Mouse (Mus musculus): ENCODE measurements around the gene Mmel1.

DNA sequence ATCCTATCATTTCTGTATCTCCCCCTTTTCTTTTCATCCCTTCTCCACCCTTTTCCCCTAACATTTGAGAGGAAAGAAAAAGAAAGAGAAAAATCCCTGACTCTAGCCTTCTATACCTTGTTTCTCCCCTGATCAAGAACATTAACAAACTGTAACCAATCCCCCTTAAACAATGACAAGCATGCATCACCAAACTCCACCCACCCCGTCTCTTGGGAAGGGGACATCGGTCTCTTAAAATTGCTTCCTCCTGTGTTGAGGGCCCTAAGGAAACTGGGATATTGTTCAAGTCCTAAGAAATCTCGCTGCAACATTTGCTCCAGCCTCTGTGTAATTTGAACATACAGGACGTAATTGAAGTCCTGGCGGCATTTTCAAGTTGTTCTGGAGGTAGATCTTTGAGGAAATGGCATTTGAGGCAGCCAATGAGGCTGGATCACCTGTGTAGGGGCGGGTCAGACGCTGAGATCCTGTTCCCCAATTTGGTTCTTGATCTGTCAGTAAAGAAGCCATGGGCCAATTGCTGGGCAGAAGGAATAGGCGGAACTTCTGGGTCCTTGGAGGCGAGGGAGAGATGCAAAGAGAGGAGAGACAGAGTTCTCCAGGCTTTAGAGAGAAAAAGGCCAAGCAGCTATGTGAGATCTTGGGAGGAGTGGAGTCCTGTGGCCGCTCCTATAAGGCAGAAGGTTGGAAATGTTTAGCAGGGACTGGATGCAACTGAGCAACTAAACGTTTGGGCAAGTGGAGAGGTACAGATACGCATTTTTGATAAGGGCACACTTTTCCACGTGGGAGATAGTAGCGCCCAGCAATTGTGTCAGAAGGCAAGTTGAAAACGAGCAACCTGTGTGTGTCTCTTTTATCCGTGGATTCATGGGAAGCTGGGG lies 35.0 kb downstream of the Mmel1 start:
- no peak for TF ChIP-seq POLR2A (IDR thresholded peaks at IDR 0.05; ENCODE audit: insufficient read depth, low read depth, low read length)
- no peak for TF ChIP-seq CTCF (IDR thresholded peaks at IDR 0.05; ENCODE audit: insufficient read depth, low read depth, low read length)
